Mouse (Mus musculus): ENCODE measurements around the gene Tmem131.

- TF ChIP-seq CTCF (IDR thresholded peaks at IDR 0.05; ENCODE audit: control insufficient read depth, insufficient read depth, low read length) (no peak), POLR2A (IDR thresholded peaks at IDR 0.05; ENCODE audit: borderline replicate concordance, control insufficient read depth, low read depth, low read length) (no peak)
Observed at GRCm38 (mm10) chr1:36854198-36854765, 89.2 kb downstream of the Tmem131 start.
